Mouse (Mus musculus): ENCODE measurements around the gene Usp12.

- no peak for TF ChIP-seq CTCF (IDR thresholded peaks at IDR 0.05; ENCODE audit: low read depth, low read length)
- TF ChIP-seq POLR2A (IDR thresholded peaks at IDR 0.05; ENCODE audit: extremely low read depth, insufficient read depth, low read length), result no peak
Measured at GRCm38 (mm10) chr5:146736970-146737495, 57.8 kb downstream of the Usp12 start.
